Mouse (Mus musculus) adrenal gland, postnatal 36 days (tissue): ENCODE measurements around the gene Des. TPM values are rescaled to one million over a fixed set of nuclear protein-coding genes. Genes with fewer than 3 reads are reported as not detected.

Experiments
- DNase-seq, 2 experiments: peaks; one replicate each; pipeline ENCODE4 v3.0.0; 2021; ENCODE audit warnings: mixed read lengths in 1 of 2
- long read RNA-seq, 2 experiments: library from polyadenylated mRNA; stranded (forward); transcript quantifications; one replicate each; pipeline ENCODE4 v2.0.0; 2021; ENCODE audit warnings: borderline sequencing depth in 2 of 2
- total RNA-seq, 2 experiments: library from RNA; stranded (reverse); gene quantifications; 2 replicates each; pipeline ENCODE4 v1.2.3; 2021

The Des gene
- total RNA-seq, result 10 to 100 TPM; 18.6 to 19.5 TPM
- long read RNA-seq, experiment 1, transcript Des-201 (9 exons, 3,028 nt), result major isoform, 37 of 48 reads
- long read RNA-seq, experiment 1, partial matches to known transcripts, result 11 of 48 reads
- long read RNA-seq, experiment 1, other reads (novel, unspliced or antisense), result 0 of 48 reads
- long read RNA-seq, experiment 2, transcript Des-201 (9 exons, 3,028 nt), result major isoform, 10 of 19 reads
- long read RNA-seq, experiment 2, partial matches to known transcripts, result 7 of 19 reads
- long read RNA-seq, experiment 2, other reads (novel, unspliced or antisense), result 2 of 19 reads

DNA sequence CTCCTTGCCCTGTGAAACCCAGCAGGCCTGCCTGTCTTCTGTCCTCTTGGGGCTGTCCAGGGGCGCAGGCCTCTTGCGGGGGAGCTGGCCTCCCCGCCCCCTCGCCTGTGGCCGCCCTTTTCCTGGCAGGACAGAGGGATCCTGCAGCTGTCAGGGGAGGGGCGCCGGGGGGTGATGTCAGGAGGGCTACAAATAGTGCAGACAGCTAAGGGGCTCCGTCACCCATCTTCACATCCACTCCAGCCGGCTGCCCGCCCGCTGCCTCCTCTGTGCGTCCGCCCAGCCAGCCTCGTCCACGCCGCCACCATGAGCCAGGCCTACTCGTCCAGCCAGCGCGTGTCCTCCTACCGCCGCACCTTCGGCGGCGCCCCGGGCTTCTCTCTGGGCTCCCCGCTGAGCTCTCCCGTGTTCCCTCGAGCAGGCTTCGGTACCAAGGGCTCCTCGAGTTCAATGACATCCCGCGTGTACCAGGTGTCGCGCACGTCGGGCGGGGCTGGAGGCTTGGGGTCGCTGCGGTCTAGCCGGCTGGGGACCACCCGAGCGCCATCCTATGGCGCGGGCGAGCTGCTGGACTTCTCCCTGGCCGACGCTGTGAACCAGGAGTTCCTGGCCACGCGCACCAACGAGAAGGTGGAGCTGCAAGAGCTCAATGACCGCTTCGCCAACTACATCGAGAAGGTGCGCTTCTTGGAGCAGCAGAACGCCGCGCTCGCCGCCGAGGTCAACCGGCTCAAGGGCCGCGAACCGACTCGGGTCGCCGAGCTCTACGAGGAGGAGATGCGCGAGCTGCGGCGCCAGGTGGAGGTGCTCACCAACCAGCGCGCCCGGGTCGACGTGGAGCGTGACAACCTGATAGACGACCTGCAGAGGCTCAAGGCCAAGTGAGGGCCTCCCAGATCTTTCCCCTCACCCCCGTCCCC lies at the start of gene Des:
Gene Des (plus strand): TSS at position 218 of the 920 bp plus-strand sequence.
- DNase-seq, result peak in 1 of 2 experiments; percentile 28

DNA sequence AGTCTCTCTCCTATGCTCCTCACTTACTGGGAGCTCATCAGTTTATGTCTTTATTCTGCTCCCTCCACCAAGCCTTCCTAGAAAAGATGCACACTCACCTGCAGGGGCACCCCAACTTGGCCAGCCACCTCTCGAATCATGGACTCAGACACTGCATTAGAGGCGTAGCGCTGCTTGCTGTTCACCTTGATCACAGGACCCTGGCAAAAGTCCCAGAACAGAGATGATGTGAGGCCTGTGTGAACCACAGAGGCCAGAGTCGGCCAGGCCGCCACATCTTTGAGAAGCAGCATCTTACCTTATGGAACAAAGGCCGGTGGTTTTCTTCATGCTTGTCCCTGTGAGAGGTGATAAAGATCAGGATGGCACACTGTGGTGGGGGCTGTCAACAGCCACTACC lies 48.4 kb upstream of the Des start:
- DNase-seq, result no peak

DNA sequence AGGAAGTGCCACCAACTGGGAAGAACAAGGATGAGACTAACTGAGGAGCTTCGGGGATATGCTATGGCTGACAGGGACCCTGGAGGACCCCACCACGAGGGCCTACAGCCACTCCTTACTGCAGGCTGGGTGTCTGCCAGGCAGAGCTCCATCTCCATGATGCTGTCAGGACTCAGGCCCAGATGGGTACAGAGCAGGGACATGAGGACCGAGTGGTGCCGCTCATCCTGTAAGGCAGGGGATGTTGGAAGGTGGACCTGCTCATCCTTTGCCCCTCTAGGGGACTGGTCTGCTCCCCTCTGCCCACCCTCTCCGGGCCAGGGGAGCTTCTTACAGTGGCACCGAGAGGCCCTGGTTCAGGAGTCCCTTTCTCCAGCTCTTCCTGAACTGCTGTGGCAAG lies 45.1 kb upstream of the Des start:
- DNase-seq, result no peak

DNA sequence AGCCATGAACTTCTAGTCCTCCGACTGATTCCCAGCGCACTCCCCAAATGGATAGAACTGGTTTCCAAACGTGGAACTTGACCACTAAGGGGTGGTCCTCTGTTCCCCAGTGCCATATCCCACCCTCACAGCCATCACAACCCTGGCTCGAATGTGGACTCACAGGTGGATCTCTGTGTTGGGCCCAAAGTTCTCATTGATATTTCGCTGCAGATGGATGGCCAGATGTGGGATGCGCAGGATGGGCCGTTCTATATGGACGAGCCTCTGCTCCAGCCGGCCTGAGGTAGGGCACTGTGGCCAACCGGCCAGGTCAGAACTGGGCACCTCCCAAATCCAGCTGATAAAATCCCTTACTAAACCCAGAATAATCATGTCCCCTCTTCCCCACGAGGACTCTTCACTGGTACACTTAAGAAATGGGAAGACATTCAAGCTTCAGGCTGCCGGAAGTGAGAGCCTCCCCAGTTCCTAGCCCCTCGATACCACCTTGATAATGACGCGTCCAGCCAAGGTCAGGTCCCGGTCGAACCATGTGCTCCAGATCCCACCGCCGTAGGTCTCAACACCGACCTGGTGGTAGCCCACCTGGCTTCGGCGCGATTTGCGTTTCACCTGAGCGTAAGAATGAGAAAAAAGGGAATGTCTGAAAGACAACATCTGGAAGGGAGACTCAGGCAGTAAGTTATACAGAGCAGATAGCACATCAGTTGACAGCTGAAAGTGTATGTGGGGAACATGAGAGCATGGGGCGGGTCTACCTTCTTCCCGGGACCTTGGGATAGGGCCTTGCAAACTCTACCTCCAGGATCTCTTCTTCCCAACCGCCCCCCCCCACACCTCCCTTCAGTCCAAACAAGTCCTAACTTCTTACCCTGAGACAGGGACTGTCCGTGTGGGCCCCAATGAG lies 44.4 kb upstream of the Des start:
- DNase-seq, result no peak

DNA sequence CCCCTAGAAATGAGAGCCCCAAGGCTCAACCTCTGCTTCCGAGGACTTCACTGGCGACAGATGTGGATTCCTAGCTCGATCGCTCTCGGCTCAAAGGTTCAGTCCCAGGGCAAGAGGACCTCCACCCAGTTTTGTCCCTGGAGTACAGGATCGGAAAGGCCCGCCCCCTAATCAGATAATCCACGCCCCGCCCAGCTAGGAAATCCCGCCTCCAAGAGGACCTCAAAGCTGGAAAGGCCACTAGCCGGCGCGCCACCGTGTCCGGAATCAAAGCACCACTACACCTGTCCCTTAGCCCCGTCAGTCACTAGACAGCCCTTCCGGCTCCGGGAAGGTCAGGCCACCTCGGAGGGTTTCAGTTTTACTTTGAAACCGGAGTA lies 43.3 kb upstream of the Des start:
- peak; percentile 89 to 90 for DNase-seq

GRCm38 (mm10) chr1:75317241-75318201 lies 42.6 kb upstream of the Des start, which contains the start of gene Dnpep:
Gene Dnpep (minus strand): TSS chr1:75317990.
- peak; percentile 100 for DNase-seq

GRCm38 (mm10) chr1:75318301-75318700 lies 41.8 kb upstream of the Des start:
- DNase-seq, result no peak

- no peak for DNase-seq
These were observed 41.4 kb upstream of the Des start for GRCm38 (mm10) chr1:75318736-75319135.

GRCm38 (mm10) chr1:75319166-75319565 lies 41.0 kb upstream of the Des start:
- DNase-seq, result no peak

- no peak for DNase-seq
These were observed 32.7 kb upstream of the Des start for GRCm38 (mm10) chr1:75327461-75327860.

DNA sequence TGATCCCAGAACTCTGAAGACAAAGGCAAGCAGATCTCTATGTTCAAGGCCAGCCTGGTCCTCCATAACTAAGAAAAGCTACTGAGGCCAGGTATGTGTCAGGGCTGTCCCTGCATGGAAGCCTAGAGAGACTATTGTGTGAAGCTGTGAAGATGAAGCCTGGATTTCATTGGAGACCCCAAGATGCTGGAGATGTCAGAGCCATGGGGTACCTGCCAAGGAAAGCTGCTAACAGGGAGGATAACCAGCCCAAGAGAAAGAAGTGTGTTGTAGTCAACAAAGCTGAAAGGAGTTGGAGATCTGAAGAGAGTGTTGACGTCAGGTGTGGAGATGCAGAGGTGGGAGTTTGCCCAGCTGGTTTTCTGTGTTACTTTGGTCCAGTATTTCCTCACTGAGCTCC lies 28.9 kb upstream of the Des start:
- DNase-seq, result no peak

DNA sequence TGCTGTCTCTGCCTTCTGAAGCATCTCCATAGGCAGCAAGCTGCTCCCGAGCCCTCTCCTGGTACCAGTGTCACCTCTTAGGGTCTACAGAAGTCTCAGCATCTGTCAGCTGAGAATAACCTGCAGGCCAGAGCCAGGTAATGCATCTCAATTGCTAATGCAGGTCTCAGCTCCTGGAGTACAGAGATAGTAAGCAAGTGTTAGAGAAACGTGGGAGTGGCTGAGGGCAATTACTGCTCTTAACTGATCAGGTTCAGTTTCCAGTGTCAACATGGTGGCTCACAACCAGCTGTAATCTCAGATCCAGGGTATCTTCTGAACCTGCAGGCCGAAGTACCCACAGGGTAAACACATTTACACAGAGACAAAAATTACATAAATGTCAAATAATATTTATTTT lies 23.7 kb upstream of the Des start:
- no peak for DNase-seq

DNA sequence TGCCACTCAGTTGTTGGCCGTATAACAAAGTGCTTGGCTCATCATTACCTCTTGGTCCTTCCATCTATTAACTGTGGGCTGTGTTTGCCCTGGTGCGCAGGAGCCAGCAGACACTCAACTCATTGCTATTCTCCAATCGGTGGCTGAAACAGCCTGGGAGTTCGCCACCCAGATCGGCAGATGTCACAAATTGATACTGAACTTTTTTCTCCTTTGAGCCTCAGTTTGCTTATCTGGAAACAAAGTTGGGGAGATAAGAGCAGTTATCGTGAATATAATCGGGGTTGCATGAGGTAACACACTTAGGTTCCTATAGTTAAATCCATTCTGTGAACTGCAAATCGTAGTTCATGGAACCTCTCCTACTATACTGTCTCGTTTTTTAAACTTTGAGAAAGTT lies 23.0 kb upstream of the Des start:
- DNase-seq, result no peak

- no peak for DNase-seq
These were observed 21.9 kb upstream of the Des start for GRCm38 (mm10) chr1:75338091-75338694.

DNA sequence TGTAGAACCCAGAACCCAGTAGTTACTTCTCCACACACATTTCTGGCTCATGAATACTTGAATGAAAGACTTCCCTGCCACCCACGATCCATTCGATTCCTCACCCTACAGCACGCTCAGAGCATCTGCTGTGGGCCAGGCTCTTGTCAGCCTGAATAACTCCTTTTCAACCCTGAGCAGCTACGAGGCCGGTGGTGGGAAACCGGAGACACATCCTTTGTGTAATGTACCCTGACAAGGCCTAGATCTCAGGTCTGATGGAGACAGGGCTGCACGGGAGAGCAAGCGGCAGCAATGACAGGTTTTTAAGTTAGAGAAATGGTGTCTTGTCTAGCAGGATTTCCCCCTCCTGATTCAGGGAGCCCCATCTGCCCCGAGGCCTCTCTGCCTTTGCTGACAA lies 20.8 kb upstream of the Des start:
- no peak for DNase-seq

DNA sequence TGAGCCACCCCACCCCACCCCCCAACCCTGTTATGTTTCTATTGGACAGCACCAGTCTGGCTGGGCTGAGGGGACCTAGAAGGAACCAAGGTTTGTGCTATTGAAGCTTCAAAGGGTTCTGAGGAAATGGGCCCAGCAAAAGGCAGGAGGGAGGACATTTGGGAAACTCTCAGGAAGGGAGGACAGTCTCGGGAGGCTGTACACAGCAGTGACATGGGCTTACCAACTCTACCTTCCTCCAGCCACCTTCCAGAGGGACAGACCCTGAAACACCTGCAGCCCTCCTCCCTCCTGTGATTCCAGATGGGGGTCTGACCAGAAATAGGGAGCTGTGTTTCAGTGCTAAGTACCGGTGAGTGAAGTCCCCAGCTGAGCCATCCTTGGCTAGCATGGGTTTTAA lies 19.6 kb upstream of the Des start:
- DNase-seq, result no peak

DNA sequence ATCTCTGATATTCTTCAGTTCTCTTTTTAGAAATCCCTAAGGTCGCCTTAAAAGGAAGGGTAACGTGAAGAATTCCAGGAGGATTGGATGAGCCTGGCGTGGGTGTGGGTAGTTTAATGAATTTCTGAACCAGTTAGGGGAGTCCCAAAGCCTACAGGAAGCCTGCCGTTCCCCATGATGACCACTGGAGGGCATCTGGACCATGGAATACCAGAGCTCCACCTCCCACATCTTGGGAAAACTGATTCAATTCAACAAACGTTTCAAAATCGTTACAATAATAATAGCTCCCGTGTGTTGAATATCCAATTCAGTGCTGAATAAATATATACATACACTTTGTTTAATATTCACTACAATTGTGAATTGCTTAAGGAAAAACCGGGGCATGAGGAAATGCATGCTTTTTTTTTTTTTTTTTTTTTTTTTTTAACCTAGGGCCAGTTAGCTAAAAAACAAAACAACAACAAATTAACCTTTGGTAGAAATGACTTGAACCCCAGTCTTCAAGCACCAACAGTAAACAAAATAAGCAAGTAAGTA lies 17.2 kb upstream of the Des start:
- peak; percentile 61 to 73 for DNase-seq

- no peak for DNase-seq
These were observed 15.7 kb upstream of the Des start for GRCm38 (mm10) chr1:75344291-75345035.
